Mouse (Mus musculus) small intestine, adult 2 months (tissue): ENCODE data around the gene Shroom1.

Experiments used
- CTCF ChIP-seq: fragments of 200-500 bp; IDR thresholded peaks from 2 replicates; pipeline ENCODE4 v1.5.1; 2012; ENCODE audit warnings: low read depth, mild to moderate bottlenecking, control low read depth, inconsistent platforms, low read length, moderate library complexity, mixed read lengths; ENCODE audit not compliant: insufficient replicate concordance, insufficient read length; ENCODE audit errors: extremely low read depth
- POLR2A ChIP-seq: fragments of 200-500 bp; IDR thresholded peaks from 2 replicates; pipeline ENCODE4 v1.6.1; 2012; ENCODE audit warnings: low read depth, mild to moderate bottlenecking, control low read depth, inconsistent platforms, low read length, moderate library complexity

GRCm38 (mm10) chr11:53445562-53445961 is 11.4 kb upstream of the Shroom1 start:
- no peak for TF ChIP-seq CTCF
- no peak for TF ChIP-seq POLR2A
